Comparison of ENCODE assay signal across 21 mouse cellular contexts in genomic region chr4:142996406-142996805, GRCm38 (mm10).
A peak's percentile ranks its signal among the peaks of the same experiment; 100 is the strongest.
DNase-seq lines count a peak whose midpoint lies in the region; ATAC-seq and TF ChIP-seq lines count a peak whose summit lies in the region.
"Had no signal": no experiment of that assay in that cellular context is flagged by ENCODE, and none has a peak within 500 bp of the region (broad histone marks: within the 10 kb centered on the region; RNA-seq: fewer than 3 reads in every experiment).

No protein-coding gene starts in this region.

- TF ChIP-seq EP300 in stomach, postnatal 0 days (optimal IDR thresholded peaks at IDR 0.05), result no peak

- no peak overlapping the region for H3K4me2 ChIP-seq in intestine, postnatal 0 days (replicated peaks; ENCODE audit: low read depth)
- H3K4me2 ChIP-seq in intestine, embryonic 15.5 days (replicated peaks), result no peak overlapping the region
- no peak overlapping the region for H3K4me2 ChIP-seq in midbrain, embryonic 11.5 days
- no peak overlapping the region for H3K4me2 ChIP-seq in midbrain, embryonic 13.5 days (replicated peaks)
- no peak overlapping the region for H3K4me2 ChIP-seq in stomach, postnatal 0 days (replicated peaks; ENCODE audit: low read depth)
- H3K4me2 ChIP-seq: embryonic facial prominence, embryonic 12.5 days; forebrain, embryonic 12.5 days; heart, embryonic 11.5 days; hindbrain, embryonic 12.5 days; limb, embryonic 12.5 days; liver, embryonic 13.5 days had no signal

- no peaks in the 10 kb centered on the region for H3K27me3 ChIP-seq in intestine, postnatal 0 days (replicated peaks; ENCODE audit: control insufficient read depth, insufficient read depth, low read length)
- no peaks in the 10 kb centered on the region for H3K27me3 ChIP-seq in intestine, embryonic 15.5 days (replicated peaks)
- H3K27me3 ChIP-seq in midbrain, embryonic 11.5 days (ENCODE audit: control insufficient read depth, insufficient read depth, low read length), result no peaks in the 10 kb centered on the region
- H3K27me3 ChIP-seq in midbrain, embryonic 13.5 days, result 0 out of 2 replicates have a peak, but pooled peaks cover 6% of the 10 kb centered on the region
- H3K27me3 ChIP-seq in stomach, postnatal 0 days (ENCODE audit: control insufficient read depth, insufficient read depth, low read length), result no peaks in the 10 kb centered on the region
- H3K27me3 ChIP-seq: embryonic facial prominence, embryonic 12.5 days; forebrain, embryonic 12.5 days; hindbrain, embryonic 12.5 days; limb, embryonic 12.5 days; liver, embryonic 13.5 days had no signal

- H3K4me1 ChIP-seq in intestine, postnatal 0 days (replicated peaks; ENCODE audit: control insufficient read depth, insufficient read depth, low read length), result no peaks in the 10 kb centered on the region
- no peaks in the 10 kb centered on the region for H3K4me1 ChIP-seq in intestine, embryonic 15.5 days (replicated peaks)
- no peaks in the 10 kb centered on the region for H3K4me1 ChIP-seq in midbrain, embryonic 11.5 days (ENCODE audit: control insufficient read depth, insufficient read depth, low read length)
- no peaks in the 10 kb centered on the region for H3K4me1 ChIP-seq in midbrain, embryonic 13.5 days (replicated peaks)
- no peaks in the 10 kb centered on the region for H3K4me1 ChIP-seq in stomach, postnatal 0 days (replicated peaks; ENCODE audit: control insufficient read depth, insufficient read depth)
- H3K4me1 ChIP-seq: forebrain, embryonic 12.5 days; hindbrain, embryonic 12.5 days; limb, embryonic 12.5 days; liver, embryonic 13.5 days had no signal

- no peaks in the 10 kb centered on the region for H3K9me3 ChIP-seq in intestine, postnatal 0 days (ENCODE audit: control insufficient read depth)
- no peaks in the 10 kb centered on the region for H3K9me3 ChIP-seq in intestine, embryonic 15.5 days
- no peaks in the 10 kb centered on the region for H3K9me3 ChIP-seq in midbrain, embryonic 11.5 days (ENCODE audit: control insufficient read depth, low read length)
- H3K9me3 ChIP-seq in midbrain, embryonic 13.5 days, result no peaks in the 10 kb centered on the region
- H3K9me3 ChIP-seq in stomach, postnatal 0 days (ENCODE audit: control insufficient read depth, low read length), result no peaks in the 10 kb centered on the region
- H3K9me3 ChIP-seq: embryonic facial prominence, embryonic 12.5 days; forebrain, embryonic 12.5 days; hindbrain, embryonic 12.5 days; limb, embryonic 12.5 days; liver, embryonic 13.5 days; midbrain, embryonic 10.5 days had no signal

- no peak overlapping the region for H3K4me3 ChIP-seq in intestine, postnatal 0 days (ENCODE audit: low read depth, low read length)
- no peak overlapping the region for H3K4me3 ChIP-seq in intestine, embryonic 15.5 days (replicated peaks)
- H3K4me3 ChIP-seq in midbrain, embryonic 11.5 days (ENCODE audit: low read depth, low read length), result no peak overlapping the region
- H3K4me3 ChIP-seq in midbrain, embryonic 13.5 days (replicated peaks), result no peak overlapping the region
- no peak overlapping the region for H3K4me3 ChIP-seq in stomach, postnatal 0 days (ENCODE audit: low read depth, low read length)
- H3K4me3 ChIP-seq: embryonic facial prominence, embryonic 12.5 days; forebrain, embryonic 12.5 days; hindbrain, embryonic 12.5 days; limb, embryonic 12.5 days; liver, embryonic 13.5 days; midbrain, embryonic 10.5 days had no signal

- WGBS in intestine, postnatal 0 days, result 63% methylated on average over 4 of the region's 4 CpGs
- 62% methylated on average over 4 of the region's 4 CpGs for WGBS in intestine, embryonic 15.5 days
- 68% methylated on average over 4 of the region's 4 CpGs for WGBS in midbrain, embryonic 11.5 days
- WGBS in midbrain, embryonic 13.5 days, result 66% methylated on average over 4 of the region's 4 CpGs
- 69% methylated on average over 4 of the region's 4 CpGs for WGBS in stomach, postnatal 0 days

- TF ChIP-seq CTCF in intestine, postnatal 0 days (IDR thresholded peaks at IDR 0.05; ENCODE audit: low read depth), result peak; percentile 30
- 0 out of 2 replicates have a peak, but pooled peaks have one; percentile 10 for TF ChIP-seq CTCF in stomach, postnatal 0 days (IDR thresholded peaks at IDR 0.05; ENCODE audit: low read depth)

- H3K27ac ChIP-seq in intestine, postnatal 0 days (ENCODE audit: low read depth, low read length), result no peak overlapping the region
- no peak overlapping the region for H3K27ac ChIP-seq in intestine, embryonic 15.5 days
- no peak overlapping the region for H3K27ac ChIP-seq in midbrain, embryonic 11.5 days (ENCODE audit: low read depth, low read length)
- no peak overlapping the region for H3K27ac ChIP-seq in midbrain, embryonic 13.5 days
- H3K27ac ChIP-seq in stomach, postnatal 0 days (replicated peaks), result no peak overlapping the region
- H3K27ac ChIP-seq: embryonic facial prominence, embryonic 12.5 days; forebrain, embryonic 12.5 days; hindbrain, embryonic 12.5 days; kidney, postnatal 0 days; limb, embryonic 12.5 days; liver, embryonic 13.5 days; midbrain, embryonic 10.5 days had no signal

- ATAC-seq in intestine, postnatal 0 days, result no peak
- no peak for ATAC-seq in intestine, embryonic 15.5 days
- ATAC-seq in midbrain, embryonic 11.5 days (ENCODE audit: low FRiP score), result no peak
- no peak for ATAC-seq in midbrain, embryonic 13.5 days
- no peak for ATAC-seq in stomach, postnatal 0 days (ENCODE audit: low FRiP score, low TSS enrichment)

- DNase-seq in cerebellum, adult 9-10 months, result peak; percentile 14
- DNase-seq in cerebellum, adult 11 months, result no peak
- DNase-seq in midbrain, embryonic 11.5 days (ENCODE audit: low spot score, missing footprints), result peak; percentile 66
- DNase-seq in stomach, postnatal 0 days (ENCODE audit: low spot score), result no peak
- DNase-seq in heart, postnatal 4 days, result no peak
- DNase-seq: adrenal gland, postnatal 10 days; B cell, adult 2 months; kidney, adult 2 months; liver, embryonic 13.5 days; thymus, adult 2 months; thymus, postnatal 4 days had no signal

- H3K9ac ChIP-seq in intestine, postnatal 0 days (ENCODE audit: low read depth, low read length), result no peak overlapping the region
- no peak overlapping the region for H3K9ac ChIP-seq in intestine, embryonic 15.5 days
- H3K9ac ChIP-seq in midbrain, embryonic 11.5 days (ENCODE audit: low read length), result no peak overlapping the region
- H3K9ac ChIP-seq in midbrain, embryonic 13.5 days (replicated peaks), result no peak overlapping the region
- no peak overlapping the region for H3K9ac ChIP-seq in stomach, postnatal 0 days (ENCODE audit: low read length)
- H3K9ac ChIP-seq: embryonic facial prominence, embryonic 12.5 days; forebrain, embryonic 12.5 days; hindbrain, embryonic 12.5 days; limb, embryonic 12.5 days; liver, embryonic 13.5 days had no signal

- H3K36me3 ChIP-seq in intestine, postnatal 0 days (ENCODE audit: control insufficient read depth, insufficient read depth), result no peaks in the 10 kb centered on the region
- no peaks in the 10 kb centered on the region for H3K36me3 ChIP-seq in intestine, embryonic 15.5 days
- no peaks in the 10 kb centered on the region for H3K36me3 ChIP-seq in midbrain, embryonic 11.5 days (ENCODE audit: control insufficient read depth, insufficient read depth, low read length)
- H3K36me3 ChIP-seq in midbrain, embryonic 13.5 days, result no peaks in the 10 kb centered on the region
- no peaks in the 10 kb centered on the region for H3K36me3 ChIP-seq in stomach, postnatal 0 days (ENCODE audit: control insufficient read depth, insufficient read depth, low read length)
- H3K36me3 ChIP-seq: embryonic facial prominence, embryonic 12.5 days; forebrain, embryonic 12.5 days; hindbrain, embryonic 12.5 days; limb, embryonic 12.5 days; liver, embryonic 13.5 days; midbrain, embryonic 10.5 days had no signal

Comparison
In these comparisons a context has a peak if more than half of its experiments do, and no peak if none do; other contexts are left out.
1. DNase-seq: peak in cerebellum, adult 9-10 months (single experiment) and midbrain, embryonic 11.5 days (single experiment); none in cerebellum, adult 11 months (single experiment), stomach, postnatal 0 days (single experiment) and heart, postnatal 4 days (single experiment).